Mouse (Mus musculus) MEL (cell line): Measurements from ENCODE around the gene H2al1b. TPM values are rescaled to one million over a fixed set of nuclear protein-coding genes. Genes with fewer than 3 reads are reported as not detected.
"Not testable (repeated sequence)": the region's sequence is repeated elsewhere in the genome, so short reads cannot be mapped to it uniquely, and the experiment has no call there.

Source experiments
- DNase-seq: peaks from one replicate; pipeline ENCODE4 v3.0.0; 2011; ENCODE audit warnings: low read depth, low spot score
- H3K27ac ChIP-seq: 2 replicates; pipeline ENCODE4 v1.5.1; 2012; ENCODE audit warnings: low read depth, mild to moderate bottlenecking, control low read depth, low read length, moderate library complexity; ENCODE audit not compliant: control insufficient read depth
- H3K27me3 ChIP-seq, 2 experiments: fragments of 150-350 bp in 1 of 2; sonication (generic) in 1 of 2; 2 replicates each; pipeline ENCODE4 v1.6.1; 2012; ENCODE audit warnings: low read length in 2 of 2, mild to moderate bottlenecking in 2 of 2, improper control_type of control experiment in 1 of 2, moderate library complexity in 1 of 2; ENCODE audit not compliant: insufficient read depth in 2 of 2, control insufficient read depth in 1 of 2
- H3K36me3 ChIP-seq, 2 experiments: 2 replicates each; pipeline ENCODE4 v1.6.1; 2012 to 2014; ENCODE audit warnings: low read length in 2 of 2, improper control_type of control experiment in 1 of 2, inconsistent platforms in 1 of 2, mild to moderate bottlenecking in 1 of 2; ENCODE audit not compliant: insufficient read depth in 2 of 2, control insufficient read depth in 1 of 2
- H3K4me1 ChIP-seq, 2 experiments: fragments of 150-350 bp in 1 of 2; sonication (generic) in 1 of 2; 2 replicates each; pipeline ENCODE4 v1.6.1; 2012; ENCODE audit warnings: low read length in 2 of 2, improper control_type of control experiment in 1 of 2, mild to moderate bottlenecking in 1 of 2; ENCODE audit not compliant: insufficient read depth in 2 of 2, control insufficient read depth in 1 of 2
- H3K4me3 ChIP-seq, 2 experiments: fragments of 150-350 bp in 1 of 2; sonication (generic) in 1 of 2; 2 replicates each; pipeline ENCODE4 v1.5.1; 2012; ENCODE audit warnings: low read depth in 2 of 2, low read length in 2 of 2, mild to moderate bottlenecking in 2 of 2, moderate library complexity in 2 of 2, control low read depth in 1 of 2, improper control_type of control experiment in 1 of 2; ENCODE audit not compliant: control insufficient read depth in 1 of 2, insufficient read depth in 1 of 2
- H3K79me2 ChIP-seq: 2 replicates; pipeline ENCODE4 v1.6.1; 2012; ENCODE audit warnings: mild to moderate bottlenecking, low read length, moderate library complexity; ENCODE audit not compliant: control insufficient read depth, poor library complexity, insufficient read depth
- H3K9ac ChIP-seq: 2 replicates; pipeline ENCODE4 v1.6.1; 2012; ENCODE audit warnings: low read depth, mild to moderate bottlenecking, control low read depth, low read length, moderate library complexity; ENCODE audit not compliant: control insufficient read depth, poor library complexity, severe bottlenecking
- H3K9me3 ChIP-seq: fragments of 150-350 bp; sonication (generic); replicated peaks from 2 replicates; pipeline ENCODE4 v1.6.1; 2012; ENCODE audit warnings: mild to moderate bottlenecking, low read length, improper control_type of control experiment, moderate library complexity; ENCODE audit not compliant: insufficient read depth
- polyA plus RNA-seq, 2 experiments: library from polyadenylated mRNA; stranded (reverse) in 1 of 2; unstranded in 1 of 2; fragments of >175 nt in 1 of 2; fragments of >200 nt in 1 of 2; gene quantifications; 2 replicates each; pipeline versions ENCODE4 v1.2.1 to v1.2.4; 2012; ENCODE audit warnings: low replicate concordance in 2 of 2, low read depth in 1 of 2; ENCODE audit not compliant: insufficient read length in 2 of 2, insufficient read depth in 1 of 2, missing spikeins in 1 of 2
- total RNA-seq: library from RNA; depleted of rRNA; stranded (reverse); fragments of 300-350 nt; gene quantifications from 2 replicates; pipeline ENCODE4 v1.2.3, GENCODE M21; 2012

The H2al1b gene
- total and polyA plus RNA-seq, 3 experiments = not detected

DNA sequence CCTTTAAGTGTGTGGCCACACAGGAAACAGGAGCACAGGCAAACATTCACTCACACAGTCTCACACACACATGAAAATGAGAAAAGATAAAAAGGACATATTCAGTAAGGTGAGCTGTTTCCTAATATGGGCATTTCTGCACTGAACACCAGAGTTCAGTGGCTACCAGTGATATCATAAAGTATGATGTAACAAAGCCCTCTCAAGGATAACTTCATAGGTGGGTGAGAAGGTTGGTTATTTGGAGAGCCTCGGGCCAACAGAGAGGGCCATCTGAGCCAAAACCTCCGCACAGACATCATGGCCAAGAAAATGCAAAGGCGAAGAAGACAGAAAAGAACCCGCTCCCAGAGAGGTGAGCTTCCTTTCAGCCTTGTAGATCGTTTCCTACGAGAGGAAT lies 12.6 kb downstream of the H2al1b start, which contains the start of gene H2al1f:
Gene H2al1f, plus strand, starts transcription at position 301 of the 400 bp plus-strand sequence.
- not testable (repeated sequence) for H3K4me3 ChIP-seq, H3K79me2 ChIP-seq, DNase-seq, H3K4me1 ChIP-seq, H3K9me3 ChIP-seq, H3K9ac ChIP-seq, H3K36me3 ChIP-seq, H3K27ac ChIP-seq, H3K27me3 ChIP-seq

DNA sequence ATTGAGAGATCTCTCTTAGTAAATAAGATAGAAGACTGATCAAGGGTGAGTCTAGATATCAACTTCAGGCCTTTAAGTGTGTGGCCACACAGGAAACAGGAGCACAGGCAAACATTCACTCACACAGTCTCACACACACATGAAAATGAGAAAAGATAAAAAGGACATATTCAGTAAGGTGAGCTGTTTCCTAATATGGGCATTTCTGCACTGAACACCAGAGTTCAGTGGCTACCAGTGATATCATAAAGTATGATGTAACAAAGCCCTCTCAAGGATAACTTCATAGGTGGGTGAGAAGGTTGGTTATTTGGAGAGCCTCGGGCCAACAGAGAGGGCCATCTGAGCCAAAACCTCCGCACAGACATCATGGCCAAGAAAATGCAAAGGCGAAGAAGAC lies 15.7 kb downstream of the H2al1b start, which contains the start of gene H2al1g:
Gene H2al1g, plus strand, starts transcription at position 301 of the 400 bp plus-strand sequence.
- not testable (repeated sequence) for H3K36me3 ChIP-seq, H3K4me1 ChIP-seq, H3K27ac ChIP-seq, H3K9ac ChIP-seq, H3K79me2 ChIP-seq, H3K4me3 ChIP-seq, H3K27me3 ChIP-seq, DNase-seq, H3K9me3 ChIP-seq

DNA sequence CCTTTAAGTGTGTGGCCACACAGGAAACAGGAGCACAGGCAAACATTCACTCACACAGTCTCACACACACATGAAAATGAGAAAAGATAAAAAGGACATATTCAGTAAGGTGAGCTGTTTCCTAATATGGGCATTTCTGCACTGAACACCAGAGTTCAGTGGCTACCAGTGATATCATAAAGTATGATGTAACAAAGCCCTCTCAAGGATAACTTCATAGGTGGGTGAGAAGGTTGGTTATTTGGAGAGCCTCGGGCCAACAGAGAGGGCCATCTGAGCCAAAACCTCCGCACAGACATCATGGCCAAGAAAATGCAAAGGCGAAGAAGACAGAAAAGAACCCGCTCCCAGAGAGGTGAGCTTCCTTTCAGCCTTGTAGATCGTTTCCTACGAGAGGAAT lies 19.0 kb downstream of the H2al1b start, which contains the start of gene H2al1h:
Gene H2al1h, plus strand, starts transcription at position 301 of the 400 bp plus-strand sequence.
- not testable (repeated sequence) for DNase-seq, H3K27me3 ChIP-seq, H3K36me3 ChIP-seq, H3K9me3 ChIP-seq, H3K4me1 ChIP-seq, H3K27ac ChIP-seq, H3K79me2 ChIP-seq, H3K9ac ChIP-seq, H3K4me3 ChIP-seq

DNA sequence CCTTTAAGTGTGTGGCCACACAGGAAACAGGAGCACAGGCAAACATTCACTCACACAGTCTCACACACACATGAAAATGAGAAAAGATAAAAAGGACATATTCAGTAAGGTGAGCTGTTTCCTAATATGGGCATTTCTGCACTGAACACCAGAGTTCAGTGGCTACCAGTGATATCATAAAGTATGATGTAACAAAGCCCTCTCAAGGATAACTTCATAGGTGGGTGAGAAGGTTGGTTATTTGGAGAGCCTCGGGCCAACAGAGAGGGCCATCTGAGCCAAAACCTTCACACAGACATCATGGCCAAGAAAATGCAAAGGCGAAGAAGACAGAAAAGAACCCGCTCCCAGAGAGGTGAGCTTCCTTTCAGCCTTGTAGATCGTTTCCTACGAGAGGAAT lies 22.1 kb downstream of the H2al1b start, which contains the start of gene H2al1i:
Gene H2al1i, plus strand, starts transcription at position 301 of the 400 bp plus-strand sequence.
- not testable (repeated sequence) for H3K4me3 ChIP-seq, H3K79me2 ChIP-seq, H3K4me1 ChIP-seq, H3K27me3 ChIP-seq, H3K27ac ChIP-seq, H3K36me3 ChIP-seq, DNase-seq, H3K9ac ChIP-seq, H3K9me3 ChIP-seq

DNA sequence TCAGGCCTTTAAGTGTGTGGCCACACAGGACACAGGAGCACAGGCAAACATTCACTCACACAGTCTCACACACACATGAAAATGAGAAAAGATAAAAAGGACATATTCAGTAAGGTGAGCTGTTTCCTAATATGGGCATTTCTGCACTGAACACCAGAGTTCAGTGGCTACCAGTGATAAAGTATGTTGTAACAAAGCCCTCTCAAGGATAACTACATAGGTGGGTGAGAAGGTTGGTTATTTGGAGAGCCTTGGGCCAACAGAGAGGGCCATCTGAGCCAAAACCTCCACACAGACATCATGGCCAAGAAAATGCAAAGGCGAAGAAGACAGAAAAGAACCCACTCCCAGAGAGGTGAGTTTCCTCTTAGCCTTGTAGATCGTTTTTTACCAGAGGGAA lies 25.3 kb downstream of the H2al1b start, which contains the start of gene H2al1j:
Gene H2al1j, plus strand, starts transcription at position 301 of the 400 bp plus-strand sequence.
- not testable (repeated sequence) for H3K79me2 ChIP-seq, H3K9ac ChIP-seq, H3K27me3 ChIP-seq, H3K9me3 ChIP-seq, DNase-seq, H3K27ac ChIP-seq, H3K4me3 ChIP-seq, H3K36me3 ChIP-seq, H3K4me1 ChIP-seq
